Mouse (Mus musculus): ENCODE results near the gene Arhgef1. TPM values are rescaled to one million over a fixed set of nuclear protein-coding genes. Genes with fewer than 3 reads are reported as not detected.

Gene Arhgef1
- polyA plus RNA-seq, 2 experiments from 2014 or later, result 164 to 173 TPM

Other genes starting within 250 kb of the Arhgef1 start
- not detected for gene Tex101, start 226.2 kb upstream of the Arhgef1 start, polyA plus RNA-seq (2017; shearing (Covaris generic))
- not detected for gene BC049730, start 193.7 kb upstream of the Arhgef1 start, polyA plus RNA-seq (2017; shearing (Covaris generic))
- gene Gm4763, start 176.0 kb upstream of the Arhgef1 start, polyA plus RNA-seq (2017; shearing (Covaris generic)), result not detected
- under 1 TPM; 0.28 TPM for gene Cd177, start 142.6 kb upstream of the Arhgef1 start, polyA plus RNA-seq (2017; shearing (Covaris generic))
- gene Ceacam10, start 125.7 kb upstream of the Arhgef1 start, polyA plus RNA-seq (2017; shearing (Covaris generic)), result not detected
- gene Gm9844, start 40.7 kb upstream of the Arhgef1 start, polyA plus RNA-seq (2017; shearing (Covaris generic)), result 10 to 100 TPM; 17.0 to 65.7 TPM
- gene Lypd4, start 33.0 kb upstream of the Arhgef1 start, polyA plus RNA-seq (2017; shearing (Covaris generic)), result not detected
- gene Dmrtc2, start 32.9 kb upstream of the Arhgef1 start, polyA plus RNA-seq (2017; shearing (Covaris generic)), result not detected
- over 10,000 TPM; 11,194 to 11,919 TPM for gene Rps19, start 18.5 kb upstream of the Arhgef1 start, polyA plus RNA-seq (2017; shearing (Covaris generic))
- gene Cd79a, start 5.5 kb upstream of the Arhgef1 start, polyA plus RNA-seq (2017; shearing (Covaris generic)), result 10 to 100 TPM in 1 of 2 experiments, 1 to 10 TPM in 1; 1.7 to 22.3 TPM
- not detected for gene Gm4881, start 41.6 kb downstream of the Arhgef1 start, polyA plus RNA-seq (2017; shearing (Covaris generic))
- 100 to 1,000 TPM; 190 to 202 TPM for gene Rabac1, start 69.8 kb downstream of the Arhgef1 start, polyA plus RNA-seq (2017; shearing (Covaris generic))
- gene Atp1a3, start 103.0 kb downstream of the Arhgef1 start, polyA plus RNA-seq (2017; shearing (Covaris generic)), result under 1 TPM; 0.65 to 0.92 TPM
- gene Grik5, start 169.4 kb downstream of the Arhgef1 start, polyA plus RNA-seq (2017; shearing (Covaris generic)), result 1 to 10 TPM; 2.2 to 2.4 TPM
- 10 to 100 TPM in 1 of 2 experiments, 1 to 10 TPM in 1; 8.9 to 14.2 TPM for gene Zfp574, start 169.7 kb downstream of the Arhgef1 start, polyA plus RNA-seq (2017; shearing (Covaris generic))

All from activated CD4-positive, CD25-positive, alpha-beta regulatory T cell, adult 4 months (primary cell).